Comparison of ENCODE assay signal across 19 mouse cellular contexts in the genomic region with DNA sequence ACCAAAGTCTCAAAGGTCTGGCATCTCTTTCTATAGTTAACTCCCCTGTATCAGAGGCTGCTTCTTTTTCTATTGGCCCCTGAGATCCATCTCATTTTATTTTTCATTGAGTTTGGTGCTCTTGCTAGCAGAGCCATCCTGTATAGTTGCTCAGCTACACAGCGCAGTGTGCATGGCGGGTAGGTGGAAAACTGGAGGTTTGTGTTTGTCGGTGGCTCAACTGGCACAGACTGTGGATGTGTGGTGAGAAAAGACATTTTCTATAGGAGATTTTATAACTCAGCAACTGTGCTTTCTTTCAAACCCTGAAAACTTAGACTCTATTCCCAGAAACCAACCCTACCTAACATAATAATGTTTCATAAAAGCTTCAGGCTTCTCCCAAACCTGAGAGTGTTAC.
DNase-seq lines count a peak whose midpoint lies in the region; ATAC-seq and TF ChIP-seq lines count a peak whose summit lies in the region.
"Had no signal": no experiment of that assay in that cellular context is flagged by ENCODE, and none has a peak within 500 bp of the region (broad histone marks: within the 10 kb centered on the region; RNA-seq: fewer than 3 reads in every experiment).

No protein-coding gene starts in this region.

- 89% methylated on average over 3 of the region's 3 CpGs for WGBS in lung, embryonic 16.5 days
- WGBS in hindbrain, embryonic 16.5 days = 93% methylated on average over 3 of the region's 3 CpGs

- H3K27ac ChIP-seq in left cerebral cortex, adult 2 months = peak overlapping the region; percentile 62; the same call in 1 of the 2 replicates
- H3K27ac ChIP-seq in lung, embryonic 16.5 days (ENCODE audit: low read length) = peak overlapping the region; percentile 43; the same call in 1 of the 2 replicates
- H3K27ac ChIP-seq in hindbrain, embryonic 16.5 days (ENCODE audit: low read depth, low read length) = no peak overlapping the region
- H3K27ac ChIP-seq: embryonic facial prominence, embryonic 10.5 days; embryonic facial prominence, embryonic 12.5 days; forebrain, embryonic 13.5 days; forebrain, embryonic 15.5 days had no signal

- no peaks in the 10 kb centered on the region for H3K27me3 ChIP-seq in lung, embryonic 16.5 days (ENCODE audit: control insufficient read depth, insufficient read depth, low read depth, low read length)
- H3K27me3 ChIP-seq in hindbrain, embryonic 16.5 days (replicated peaks; ENCODE audit: control insufficient read depth, insufficient read depth, low read length) = no peaks in the 10 kb centered on the region
- H3K27me3 ChIP-seq: embryonic facial prominence, embryonic 12.5 days; forebrain, embryonic 13.5 days; forebrain, embryonic 15.5 days had no signal

- DNase-seq in left cerebral cortex, adult 2 months (ENCODE audit: extremely low spot score in 1 of 2, low spot score in 2 of 2) = no peak
- no peak for DNase-seq in left cerebral cortex, adult 9 months (ENCODE audit: low spot score in 2 of 2)
- no peak for DNase-seq in lung, postnatal 4 days
- peak; percentile 43 for DNase-seq in right cerebral cortex, adult 18-20 months
- no peak for DNase-seq in right cerebral cortex, postnatal 25 days
- DNase-seq in brain, adult 2 months (ENCODE audit: low read depth, low spot score) = peak; percentile 56
- DNase-seq: adrenal gland, adult 2 months; adrenal gland, postnatal 25 days; cerebellum, adult 11-12 months; cerebellum, adult 2 months; cerebellum, adult 9-10 months; cerebellum, postnatal 10 days; cerebellum, postnatal 25 days had no signal

- H3K9me3 ChIP-seq in lung, embryonic 16.5 days (ENCODE audit: control insufficient read depth, low read length) = no peaks in the 10 kb centered on the region
- H3K9me3 ChIP-seq in hindbrain, embryonic 16.5 days (ENCODE audit: control insufficient read depth, low read length) = no peaks in the 10 kb centered on the region
- H3K9me3 ChIP-seq: embryonic facial prominence, embryonic 10.5 days; embryonic facial prominence, embryonic 12.5 days; forebrain, embryonic 13.5 days; forebrain, embryonic 15.5 days had no signal

- no peak overlapping the region for H3K4me2 ChIP-seq in lung, embryonic 16.5 days (ENCODE audit: low read depth, low read length)
- no peak overlapping the region for H3K4me2 ChIP-seq in hindbrain, embryonic 16.5 days (ENCODE audit: low read length)
- H3K4me2 ChIP-seq: embryonic facial prominence, embryonic 12.5 days; forebrain, embryonic 13.5 days; forebrain, embryonic 15.5 days had no signal

- no peak for ATAC-seq in lung, embryonic 16.5 days (ENCODE audit: low read depth)
- no peak for ATAC-seq in hindbrain, embryonic 16.5 days
- ATAC-seq: forebrain, embryonic 13.5 days; forebrain, embryonic 15.5 days had no signal

- no peaks in the 10 kb centered on the region for H3K36me3 ChIP-seq in lung, embryonic 16.5 days (ENCODE audit: control insufficient read depth, insufficient read depth, low read length)
- H3K36me3 ChIP-seq in hindbrain, embryonic 16.5 days (ENCODE audit: control insufficient read depth, insufficient read depth, low read length) = no peaks in the 10 kb centered on the region
- H3K36me3 ChIP-seq: embryonic facial prominence, embryonic 10.5 days; embryonic facial prominence, embryonic 12.5 days; forebrain, embryonic 15.5 days had no signal

- TF ChIP-seq CTCF in left cerebral cortex, adult 2 months (IDR thresholded peaks at IDR 0.05) = no peak

- no peak overlapping the region for H3K4me3 ChIP-seq in left cerebral cortex, adult 2 months
- H3K4me3 ChIP-seq in lung, embryonic 16.5 days (ENCODE audit: low read length) = no peak overlapping the region
- H3K4me3 ChIP-seq in hindbrain, embryonic 16.5 days (ENCODE audit: low read length) = no peak overlapping the region
- H3K4me3 ChIP-seq: embryonic facial prominence, embryonic 10.5 days; embryonic facial prominence, embryonic 12.5 days; forebrain, embryonic 13.5 days; forebrain, embryonic 15.5 days had no signal

- intact Hi-C loops in left cerebral cortex, adult 2 months (cut with DNase I) = no loop called here

- H3K9ac ChIP-seq in lung, embryonic 16.5 days (ENCODE audit: low read length) = no peak overlapping the region
- no peak overlapping the region for H3K9ac ChIP-seq in hindbrain, embryonic 16.5 days (ENCODE audit: low read depth, low read length)
- H3K9ac ChIP-seq: embryonic facial prominence, embryonic 12.5 days; forebrain, embryonic 13.5 days; forebrain, embryonic 15.5 days had no signal

- H3K4me1 ChIP-seq in lung, embryonic 16.5 days (replicated peaks; ENCODE audit: control insufficient read depth, insufficient read depth, low read length) = peaks cover 10% of the 10 kb centered on the region; the same call in 1 of the 2 replicates
- no peaks in the 10 kb centered on the region for H3K4me1 ChIP-seq in hindbrain, embryonic 16.5 days (ENCODE audit: control insufficient read depth, insufficient read depth, low read depth, low read length)
- H3K4me1 ChIP-seq: embryonic facial prominence, embryonic 12.5 days; forebrain, embryonic 13.5 days; forebrain, embryonic 15.5 days had no signal

Comparison
In these comparisons a context has a peak if more than half of its experiments do, and no peak if none do; other contexts are left out.
1. DNase-seq: peak in right cerebral cortex, adult 18-20 months (single experiment) and brain, adult 2 months (single experiment); none in left cerebral cortex, adult 2 months (0 of 2), left cerebral cortex, adult 9 months (0 of 2), lung, postnatal 4 days (0 of 2) and right cerebral cortex, postnatal 25 days (single experiment).